Mouse (Mus musculus): ENCODE measurements at regions not wholly inside any gene's neighbourhood (a gene's known extent, or its start where the extent isn't known, plus 50 kb on each side); places are given as distances from the start of the nearest gene placed in this dataset.
"Not testable (repeated sequence)": the region's sequence is repeated elsewhere in the genome, so short reads cannot be mapped to it uniquely, and the experiment has no call there.

- no peak for DNase-seq (ENCODE audit: low read depth, low spot score)
Observed at GRCm38 (mm10) chr5:134848981-134849380, 57.6 kb downstream of the Tmem270 start.

DNA sequence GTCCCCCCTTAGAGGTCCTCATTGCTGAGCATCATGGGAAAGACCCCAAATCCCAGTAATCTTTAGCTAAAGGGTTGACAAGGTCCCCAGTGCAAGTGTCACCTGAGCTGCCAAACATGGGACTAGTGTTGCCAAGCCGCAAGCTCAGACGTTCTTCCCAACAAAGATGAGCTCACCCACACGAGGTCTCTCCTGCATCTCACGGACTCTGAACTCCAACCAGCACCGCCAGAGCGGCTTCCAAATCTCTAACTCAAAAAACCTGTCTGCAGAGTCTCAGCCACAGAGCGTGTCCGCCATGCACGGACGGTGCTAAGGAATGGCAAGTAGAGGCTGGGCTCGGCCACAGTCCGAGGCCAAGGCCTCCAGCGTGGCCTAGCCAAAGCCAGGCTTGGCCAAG lies 58.0 kb downstream of the Tmem270 start:
- DNase-seq (ENCODE audit: low read depth, low spot score), result no peak

GRCm38 (mm10) chr5:134845416-134845815 lies 61.1 kb downstream of the Tmem270 start:
- no peak for DNase-seq (ENCODE audit: low read depth, low spot score)

DNA sequence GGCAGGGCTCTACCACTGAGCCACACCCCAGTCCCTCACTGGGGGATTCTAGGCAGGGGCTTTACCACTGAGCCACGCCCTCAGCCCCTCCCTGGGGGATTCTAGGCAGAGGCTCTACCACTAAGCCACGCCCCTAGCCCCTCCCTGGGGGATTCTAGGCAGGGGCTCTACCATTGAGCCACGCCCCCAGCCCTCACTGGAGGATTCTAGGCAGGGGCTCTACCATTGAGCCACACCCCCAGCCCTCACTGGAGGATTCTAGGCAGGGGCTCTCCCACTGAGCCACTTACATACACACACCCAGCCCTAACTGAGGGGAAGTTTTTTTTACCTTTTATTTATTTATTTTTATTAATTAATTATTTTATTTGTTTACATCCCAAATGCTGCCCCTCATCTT lies 62.3 kb downstream of the Tmem270 start:
- DNase-seq (ENCODE audit: low read depth, low spot score), result not testable (repeated sequence)

DNA sequence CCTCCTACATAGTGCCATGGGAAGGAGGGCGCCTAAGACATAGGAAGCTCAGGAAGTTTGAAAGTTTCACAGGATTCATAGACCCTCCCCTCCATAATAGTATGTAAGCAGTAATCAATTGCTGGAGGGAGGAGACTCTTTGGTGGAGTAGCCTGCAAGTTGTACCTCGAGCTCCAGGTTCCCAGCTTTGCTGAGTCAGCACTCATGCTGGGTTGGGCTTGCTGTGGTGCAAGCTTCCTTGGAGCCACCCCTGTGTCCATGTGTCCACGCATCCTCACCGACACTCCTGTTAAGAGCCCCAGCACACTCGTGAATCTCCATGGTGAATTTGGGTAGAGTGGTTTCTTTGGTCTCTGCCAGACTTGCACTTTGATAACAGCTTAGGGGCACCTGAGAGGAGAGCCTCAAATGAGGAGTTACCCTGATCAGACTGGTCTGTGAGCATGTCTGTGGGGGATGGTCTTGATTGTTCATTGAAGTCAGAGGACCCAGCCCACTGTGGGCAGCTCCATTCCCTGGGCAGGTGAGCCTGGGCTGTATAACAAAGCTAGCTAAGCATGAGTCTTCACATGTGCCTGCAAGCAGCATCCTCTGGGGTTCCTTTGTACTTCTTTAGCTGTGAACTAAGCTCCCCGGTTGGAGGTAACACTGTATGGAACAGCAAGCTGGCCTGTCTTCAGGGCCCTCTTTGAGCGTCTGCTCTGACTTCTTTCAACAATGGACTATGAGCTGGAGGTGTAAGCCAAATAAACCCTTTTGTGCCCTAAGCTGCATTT lies 65.1 kb downstream of the Tmem270 start:
- no peak for DNase-seq (ENCODE audit: low read depth, low spot score)

- DNase-seq (ENCODE audit: low read depth, low spot score), result peak; percentile 14
Observed at GRCm38 (mm10) chr5:134836489-134836888, 70.0 kb downstream of the Tmem270 start.

DNA sequence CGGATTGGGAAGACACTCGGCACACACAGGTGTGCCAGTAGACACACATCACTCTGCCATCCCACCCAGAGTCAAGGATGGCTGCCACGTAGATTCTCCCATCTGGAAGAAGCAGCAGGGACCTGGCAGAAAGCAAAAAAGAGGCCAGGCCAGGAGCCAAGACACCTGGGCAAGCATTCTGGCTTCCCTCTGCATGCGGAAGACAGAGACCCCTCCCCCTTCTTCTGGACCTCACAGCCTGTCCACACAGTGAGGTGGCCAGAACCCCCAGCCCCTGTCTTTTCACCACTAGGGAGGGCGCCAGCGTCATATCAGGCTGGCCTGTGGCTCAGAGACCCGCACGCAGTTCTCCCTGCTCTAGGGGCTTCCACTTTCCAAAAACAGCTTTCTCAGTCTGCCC lies 73.6 kb downstream of the Tmem270 start:
- DNase-seq (ENCODE audit: low read depth, low spot score), result no peak

DNA sequence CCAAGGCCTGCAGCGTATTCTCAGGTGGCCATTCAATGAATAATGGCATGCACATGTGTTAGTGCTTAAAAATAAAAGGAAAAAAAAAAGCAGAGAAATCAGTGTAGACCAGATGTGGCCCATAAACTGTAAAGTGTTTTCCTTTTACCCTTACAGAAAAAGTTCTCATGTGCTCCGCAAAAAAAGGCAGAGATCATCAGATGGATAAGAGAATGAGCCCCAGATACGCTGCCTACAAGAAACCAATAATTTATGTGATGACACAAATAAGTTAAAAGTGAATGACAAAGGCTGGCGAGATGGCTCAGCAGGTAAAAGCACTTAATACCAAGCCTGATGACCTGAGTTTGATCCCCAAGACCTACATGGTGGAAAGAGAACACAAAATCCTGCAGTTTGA lies 70.5 kb upstream of the Eln start:
- no peak for DNase-seq (ENCODE audit: low read depth, low spot score)

- DNase-seq (ENCODE audit: low read depth, low spot score), result no peak
Observed at GRCm38 (mm10) chr5:134809121-134809520, 62.0 kb upstream of the Eln start.

GRCm38 (mm10) chr5:134804291-134805049 lies 57.3 kb upstream of the Eln start:
- DNase-seq (ENCODE audit: low read depth, low spot score), result no peak

DNA sequence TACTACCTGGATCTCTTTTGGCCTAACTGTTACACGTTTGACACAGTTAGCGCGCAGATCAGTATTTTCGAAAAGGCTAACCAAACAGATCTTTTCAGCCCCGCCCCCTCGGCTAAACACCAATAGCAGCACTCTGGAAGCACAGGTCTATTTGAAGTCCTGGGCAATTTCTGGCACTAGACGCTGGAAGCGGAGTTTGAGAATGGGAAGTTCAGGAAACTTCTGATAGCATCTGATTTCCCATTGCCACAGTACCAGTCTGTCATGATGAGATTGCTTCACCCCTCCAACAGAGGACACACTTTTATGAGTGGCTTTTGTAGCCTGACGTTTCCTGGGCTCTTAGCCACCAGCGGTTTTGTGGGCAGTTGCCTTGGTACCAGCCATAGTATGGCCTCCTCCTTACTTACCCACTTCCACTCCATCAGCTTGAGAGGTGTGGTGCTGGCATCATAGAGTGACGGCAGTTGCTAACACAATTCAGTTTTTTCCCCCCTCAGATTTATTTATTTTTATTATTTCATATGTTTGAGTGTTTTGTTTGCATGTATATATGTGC lies 55.1 kb upstream of the Eln start:
- DNase-seq (ENCODE audit: low read depth, low spot score), result no peak

DNA sequence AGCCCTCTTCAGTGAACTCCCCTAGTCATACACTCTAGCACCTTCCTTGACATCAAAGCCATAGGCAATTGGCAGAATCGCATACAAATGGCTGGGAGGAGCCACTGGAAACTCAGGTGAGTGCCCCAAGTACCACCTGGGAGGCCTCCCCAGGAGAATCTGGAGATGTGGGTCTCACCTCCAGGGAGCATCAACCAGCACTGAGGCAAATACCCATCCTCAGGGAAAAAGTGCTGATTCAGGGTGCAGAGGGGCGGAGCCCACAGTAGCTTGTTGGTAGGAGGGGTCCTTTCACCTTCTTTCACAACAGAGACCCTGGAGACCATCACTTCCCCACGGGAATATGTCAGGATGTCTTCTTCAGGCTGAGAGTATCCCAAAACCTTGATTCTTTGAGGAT lies 53.4 kb upstream of the Eln start:
- no peak for DNase-seq (ENCODE audit: low read depth, low spot score)

DNA sequence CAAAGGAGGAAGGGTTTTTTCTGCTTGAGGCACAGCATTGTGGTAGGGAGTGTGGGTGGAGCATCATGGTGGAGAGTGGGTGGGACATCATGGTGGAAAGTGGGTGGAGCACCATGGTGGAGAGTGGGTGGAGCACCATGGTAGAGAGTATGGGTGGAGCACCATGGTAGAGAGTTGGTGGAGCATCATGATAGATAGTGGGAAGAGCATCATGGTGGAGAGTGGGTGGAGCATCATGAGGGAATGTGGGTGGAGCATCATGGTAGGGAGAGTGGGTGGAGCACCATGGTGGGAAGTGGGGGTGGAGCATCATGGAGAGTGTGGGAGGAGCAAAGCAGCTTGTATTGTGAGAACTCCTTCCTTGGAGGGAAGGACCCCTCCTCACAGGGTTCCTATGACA lies 52.8 kb upstream of the Eln start:
- DNase-seq (ENCODE audit: low read depth, low spot score), result no peak

- DNase-seq (ENCODE audit: low read depth, low spot score), result no peak
Observed at GRCm38 (mm10) chr5:134797688-134798094, 50.6 kb upstream of the Eln start.

Measured in WW6 (cell line).